Mouse (Mus musculus): Measurements from ENCODE around the gene Mob1b.

GRCm38 (mm10) chr5:88684226-88684625, 36.4 kb upstream of the Mob1b start:
- no peak for TF ChIP-seq CTCF (IDR thresholded peaks at IDR 0.05; ENCODE audit: extremely low read depth, insufficient read depth, low read length)
- TF ChIP-seq POLR2A (IDR thresholded peaks at IDR 0.05; ENCODE audit: extremely low read depth, insufficient read depth, low read length), result no peak

Data from cortical plate, adult 2 months (tissue).